ENCODE assay signal across 11 mouse cellular contexts in the genomic region with DNA sequence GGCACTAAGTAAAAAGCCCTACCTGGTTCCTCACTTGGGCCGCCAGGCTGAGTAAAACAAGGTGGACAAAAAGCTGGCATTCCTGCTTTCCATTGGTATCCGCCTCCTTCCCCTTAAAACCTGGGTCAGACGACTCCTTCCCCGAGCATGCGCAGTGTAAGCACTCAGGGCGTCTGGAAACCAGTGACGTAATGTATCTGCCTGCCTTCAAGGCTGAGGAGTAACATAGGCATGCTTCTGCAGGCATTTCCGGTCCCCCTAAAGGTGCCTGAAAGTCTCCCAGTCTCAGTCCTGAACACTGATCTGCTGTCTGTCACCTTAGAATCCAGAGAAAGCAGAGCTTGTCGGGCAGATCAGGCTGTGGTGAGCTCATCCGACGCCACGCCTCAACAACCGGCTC.
DNase-seq lines count a peak whose midpoint lies in the region; ATAC-seq and TF ChIP-seq lines count a peak whose summit lies in the region.
"Had no signal": no experiment of that assay in that cellular context is flagged by ENCODE, and none has a peak within 500 bp of the region (broad histone marks: within the 10 kb centered on the region; RNA-seq: fewer than 3 reads in every experiment).

No protein-coding gene starts in this region.

- H3K4me1 ChIP-seq in kidney, embryonic 16.5 days (ENCODE audit: insufficient read depth, low read length) = peaks cover 25% of the 10 kb centered on the region
- H3K4me1 ChIP-seq in embryonic facial prominence, embryonic 10.5 days = peaks cover 42% of the 10 kb centered on the region
- peaks cover 52% of the 10 kb centered on the region for H3K4me1 ChIP-seq in limb, embryonic 10.5 days
- H3K4me1 ChIP-seq in stomach, postnatal 0 days (replicated peaks; ENCODE audit: control insufficient read depth, insufficient read depth) = 0 out of 2 replicates have a peak, but pooled peaks cover 3% of the 10 kb centered on the region

- no peaks in the 10 kb centered on the region for H3K27me3 ChIP-seq in kidney, embryonic 16.5 days (ENCODE audit: insufficient read depth, low read length)
- H3K27me3 ChIP-seq in embryonic facial prominence, embryonic 10.5 days (replicated peaks; ENCODE audit: low read depth, poor library complexity, severe bottlenecking) = peaks cover 12% of the 10 kb centered on the region
- H3K27me3 ChIP-seq in limb, embryonic 10.5 days (ENCODE audit: low read depth, poor library complexity, severe bottlenecking) = no peaks in the 10 kb centered on the region
- no peaks in the 10 kb centered on the region for H3K27me3 ChIP-seq in stomach, postnatal 0 days (ENCODE audit: control insufficient read depth, insufficient read depth, low read length)
- H3K27me3 ChIP-seq: forebrain, embryonic 15.5 days had no signal

- no peak overlapping the region for H3K9ac ChIP-seq in kidney, embryonic 16.5 days (replicated peaks; ENCODE audit: low read length)
- H3K9ac ChIP-seq in stomach, postnatal 0 days (ENCODE audit: low read length) = no peak overlapping the region
- H3K9ac ChIP-seq: forebrain, embryonic 15.5 days had no signal

- peak overlapping the region; percentile 57; the same call in 1 of the 2 replicates for H3K27ac ChIP-seq in kidney, embryonic 16.5 days (ENCODE audit: low read length)
- peak overlapping the region; percentile 19 for H3K27ac ChIP-seq in embryonic facial prominence, embryonic 10.5 days (replicated peaks)
- H3K27ac ChIP-seq in limb, embryonic 10.5 days = peak overlapping the region; percentile 66
- no peak overlapping the region for H3K27ac ChIP-seq in stomach, postnatal 0 days (replicated peaks)
- H3K27ac ChIP-seq: forebrain, embryonic 15.5 days had no signal

- DNase-seq in kidney, adult 8-10 months = no peak
- DNase-seq in embryonic facial prominence, embryonic 10.5 days (ENCODE audit: low spot score) = peak; percentile 67
- DNase-seq in limb, embryonic 10.5 days (ENCODE audit: low spot score) = no peak
- DNase-seq in stomach, postnatal 0 days (ENCODE audit: low spot score) = peak; percentile 24
- DNase-seq in cerebellum, adult 18-20 months = no peak
- DNase-seq: adrenal gland, postnatal 36 days; cerebellum, postnatal 25 days had no signal

- no peaks in the 10 kb centered on the region for H3K9me3 ChIP-seq in kidney, embryonic 16.5 days (ENCODE audit: low read length)
- H3K9me3 ChIP-seq in embryonic facial prominence, embryonic 10.5 days = no peaks in the 10 kb centered on the region
- H3K9me3 ChIP-seq in limb, embryonic 10.5 days (replicated peaks) = no peaks in the 10 kb centered on the region
- H3K9me3 ChIP-seq in stomach, postnatal 0 days (ENCODE audit: control insufficient read depth, low read length) = no peaks in the 10 kb centered on the region
- H3K9me3 ChIP-seq: forebrain, embryonic 15.5 days; G1E had no signal

- ATAC-seq in kidney, embryonic 16.5 days (ENCODE audit: low FRiP score, low TSS enrichment) = no peak
- ATAC-seq in stomach, postnatal 0 days (ENCODE audit: low FRiP score, low TSS enrichment) = no peak
- ATAC-seq in activated CD4-positive, CD25-positive, alpha-beta regulatory T cell, adult 4 months = no peak
- ATAC-seq: forebrain, embryonic 15.5 days had no signal

- no peak overlapping the region for H3K4me2 ChIP-seq in kidney, embryonic 16.5 days (replicated peaks; ENCODE audit: low read depth, low read length)
- H3K4me2 ChIP-seq in stomach, postnatal 0 days (replicated peaks; ENCODE audit: low read depth) = no peak overlapping the region
- H3K4me2 ChIP-seq: forebrain, embryonic 15.5 days had no signal

- H3K36me3 ChIP-seq in kidney, embryonic 16.5 days (ENCODE audit: insufficient read depth, low read length) = no peaks in the 10 kb centered on the region
- no peaks in the 10 kb centered on the region for H3K36me3 ChIP-seq in embryonic facial prominence, embryonic 10.5 days (replicated peaks)
- H3K36me3 ChIP-seq in limb, embryonic 10.5 days = no peaks in the 10 kb centered on the region
- no peaks in the 10 kb centered on the region for H3K36me3 ChIP-seq in stomach, postnatal 0 days (ENCODE audit: control insufficient read depth, insufficient read depth, low read length)
- H3K36me3 ChIP-seq: forebrain, embryonic 15.5 days; G1E had no signal

- no peak overlapping the region for H3K4me3 ChIP-seq in kidney, embryonic 16.5 days (ENCODE audit: low read length)
- no peak overlapping the region for H3K4me3 ChIP-seq in embryonic facial prominence, embryonic 10.5 days
- no peak overlapping the region for H3K4me3 ChIP-seq in limb, embryonic 10.5 days
- no peak overlapping the region for H3K4me3 ChIP-seq in stomach, postnatal 0 days (ENCODE audit: low read depth, low read length)
- H3K4me3 ChIP-seq: forebrain, embryonic 15.5 days had no signal

- TF ChIP-seq EP300 in stomach, postnatal 0 days (optimal IDR thresholded peaks at IDR 0.05) = no peak

- 39% methylated on average over 13 of the region's 13 CpGs for WGBS in kidney, embryonic 16.5 days
- 49% methylated on average over 13 of the region's 13 CpGs for WGBS in embryonic facial prominence, embryonic 10.5 days
- 54% methylated on average over 13 of the region's 13 CpGs for WGBS in limb, embryonic 10.5 days
- WGBS in stomach, postnatal 0 days = 56% methylated on average over 13 of the region's 13 CpGs

- TF ChIP-seq CTCF in stomach, postnatal 0 days (IDR thresholded peaks at IDR 0.05; ENCODE audit: low read depth) = no peak

Comparison
In these comparisons a context has a peak if more than half of its experiments do, and no peak if none do; other contexts are left out.
1. DNase-seq: peak in embryonic facial prominence, embryonic 10.5 days (single experiment) and stomach, postnatal 0 days (single experiment); none in kidney, adult 8-10 months (0 of 2), limb, embryonic 10.5 days (single experiment) and cerebellum, adult 18-20 months (0 of 2).